Mouse (Mus musculus): ENCODE measurements at regions not wholly inside any gene's neighbourhood (a gene's known extent, or its start where the extent isn't known, plus 50 kb on each side); places are given as distances from the start of the nearest gene placed in this dataset.

DNA sequence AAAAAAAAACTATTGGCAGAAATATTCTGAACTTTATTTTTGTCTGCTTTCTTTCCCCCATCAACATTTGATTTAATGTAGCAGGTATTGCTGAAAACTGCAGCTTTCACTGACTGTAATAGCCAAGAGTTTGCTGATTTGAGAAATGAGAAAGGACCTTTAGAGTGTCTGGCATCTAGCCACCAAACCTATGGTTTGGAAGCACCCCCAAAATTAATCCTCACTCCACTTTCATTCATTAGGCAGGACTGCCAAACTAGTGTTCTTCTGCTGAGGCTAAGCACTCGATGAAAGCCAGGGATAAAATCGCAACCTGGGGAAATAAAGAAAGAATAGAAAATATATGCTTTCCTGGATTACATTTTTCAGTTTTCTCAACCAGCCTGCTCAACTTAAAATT is 320.4 kb downstream of the Atp6ap1l start:
- ATAC-seq (ENCODE audit: extremely low read depth, insufficient number of reproducible peaks, low FRiP score, poor library complexity, severe bottlenecking) = no peak

DNA sequence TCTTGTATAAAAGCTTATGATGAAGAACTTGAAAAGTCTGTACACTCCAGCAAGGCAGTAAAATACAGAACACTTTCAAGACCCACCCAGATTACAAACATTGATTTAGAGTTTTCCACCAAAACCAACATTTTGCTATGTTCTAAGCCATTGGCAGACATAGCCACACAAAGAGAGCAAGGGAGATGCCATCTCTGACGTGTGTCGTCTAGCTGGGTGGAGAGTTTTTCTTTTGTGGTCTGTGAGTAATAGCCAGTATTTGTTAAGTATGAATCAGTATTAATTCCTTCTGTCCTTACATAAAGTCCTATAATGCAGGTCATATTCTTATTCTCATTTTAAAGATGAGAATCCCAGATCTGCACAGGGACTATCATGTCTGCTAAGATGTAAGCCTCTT is 329.8 kb downstream of the Atp6ap1l start:
- ATAC-seq (ENCODE audit: extremely low read depth, insufficient number of reproducible peaks, low FRiP score, poor library complexity, severe bottlenecking) = no peak

DNA sequence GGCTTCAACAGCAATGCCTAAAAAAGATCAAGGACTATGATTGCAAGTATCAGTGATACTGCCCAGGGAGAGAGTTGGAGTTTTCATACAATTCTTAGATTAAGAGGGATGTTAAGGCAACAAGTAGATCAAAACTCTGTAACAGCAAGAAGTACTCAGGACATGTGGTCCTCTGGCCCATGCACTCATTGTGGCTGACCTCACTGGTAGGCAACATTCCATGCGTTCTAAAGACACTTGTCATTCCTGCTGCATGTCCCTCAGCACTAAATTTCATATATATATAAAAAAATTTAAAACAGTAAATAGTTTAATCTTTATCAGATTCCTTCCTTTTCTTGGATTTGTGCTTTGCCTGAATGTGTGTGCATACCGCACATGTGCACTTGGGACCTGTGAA is 332.6 kb downstream of the Atp6ap1l start:
- no peak for ATAC-seq (ENCODE audit: extremely low read depth, insufficient number of reproducible peaks, low FRiP score, poor library complexity, severe bottlenecking)

DNA sequence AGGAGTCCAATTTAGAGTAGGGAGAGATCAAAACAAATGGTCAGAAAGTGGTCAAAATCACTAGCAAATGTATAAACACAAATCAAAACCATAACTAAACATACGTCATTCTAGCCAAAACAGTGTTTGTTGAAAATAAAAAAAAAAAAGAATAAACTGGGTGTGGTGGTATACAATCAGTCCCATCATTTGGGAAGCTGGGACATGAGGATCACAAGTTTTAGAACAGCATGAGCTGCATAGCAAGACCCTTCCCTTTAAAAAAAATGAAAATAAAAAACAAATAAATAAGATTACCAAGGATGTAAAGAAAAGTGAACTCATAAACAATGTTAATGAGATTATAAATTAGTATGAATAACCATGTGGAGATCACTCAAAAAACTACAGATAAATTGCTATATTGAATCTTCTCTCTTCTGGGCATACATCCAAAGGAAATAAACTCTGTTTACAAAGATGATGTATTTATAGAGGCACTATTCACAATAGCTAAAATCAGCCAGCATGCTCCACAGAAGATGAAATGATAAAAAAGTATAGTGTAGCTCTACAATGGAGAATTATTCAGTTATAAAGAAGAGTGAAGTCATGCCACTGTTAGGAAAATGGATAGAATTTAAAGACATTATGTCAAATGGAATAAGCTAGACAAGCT is 341.8 kb downstream of the Atp6ap1l start:
- no peak for ATAC-seq (ENCODE audit: extremely low read depth, insufficient number of reproducible peaks, low FRiP score, poor library complexity, severe bottlenecking)

DNA sequence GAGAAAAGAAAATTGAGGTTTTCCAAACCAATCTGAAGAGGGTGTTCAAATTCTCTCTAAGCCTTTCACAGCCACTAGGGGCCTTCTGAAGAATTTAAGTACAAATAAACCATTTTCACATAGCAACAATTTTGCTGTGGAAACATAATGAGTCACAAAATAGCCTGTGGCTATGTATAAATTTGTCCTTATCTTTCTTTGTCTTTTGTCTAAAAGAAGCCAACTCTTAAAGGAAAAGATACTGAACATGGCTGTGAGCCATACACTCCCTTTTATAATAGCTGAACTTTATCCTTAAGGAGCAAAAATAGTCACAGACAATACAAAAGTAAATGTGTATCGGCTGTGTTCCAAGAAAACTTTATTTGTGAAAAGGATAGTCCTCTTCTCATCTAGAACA is 345.1 kb downstream of the Atp6ap1l start:
- ATAC-seq (ENCODE audit: extremely low read depth, insufficient number of reproducible peaks, low FRiP score, poor library complexity, severe bottlenecking) = no peak

DNA sequence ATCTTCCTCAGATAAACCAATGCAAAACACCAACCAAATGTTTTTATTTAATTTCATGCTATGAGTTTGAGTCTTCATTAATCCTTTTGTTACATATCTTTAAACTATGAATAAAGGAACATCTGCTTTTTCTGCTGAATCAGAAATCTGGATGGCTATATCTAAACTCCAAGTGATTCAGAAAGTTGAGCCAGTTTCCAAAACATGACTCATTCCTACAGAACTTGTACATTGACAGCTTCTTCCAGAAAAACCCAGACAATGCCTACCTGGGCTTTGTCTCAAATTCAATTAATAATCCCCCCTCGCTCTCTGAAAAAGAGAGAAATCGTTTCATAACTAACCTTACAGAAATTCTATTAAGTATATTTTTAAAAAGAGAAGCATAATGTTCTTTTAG is 345.7 kb downstream of the Atp6ap1l start:
- no peak for ATAC-seq (ENCODE audit: extremely low read depth, insufficient number of reproducible peaks, low FRiP score, poor library complexity, severe bottlenecking)

DNA sequence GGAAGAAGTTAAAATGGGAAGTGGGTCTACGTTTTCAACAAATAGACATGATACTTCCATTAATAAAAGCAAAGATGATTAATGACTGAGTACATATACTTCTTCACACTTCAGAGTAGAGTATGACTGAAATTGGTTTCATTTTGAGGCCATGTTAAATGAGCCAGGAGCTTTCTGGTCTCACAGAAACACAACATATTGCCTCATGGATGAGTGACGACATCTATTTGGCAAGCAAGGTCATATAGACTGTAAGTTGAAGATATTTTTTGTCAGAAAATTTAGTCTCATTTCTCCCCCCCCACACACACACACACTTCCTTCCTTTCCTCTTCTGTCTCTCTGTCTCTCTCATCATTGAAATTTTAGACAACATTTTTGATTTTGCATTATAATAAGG is 354.0 kb downstream of the Atp6ap1l start:
- ATAC-seq (ENCODE audit: extremely low read depth, insufficient number of reproducible peaks, low FRiP score, poor library complexity, severe bottlenecking) = no peak

DNA sequence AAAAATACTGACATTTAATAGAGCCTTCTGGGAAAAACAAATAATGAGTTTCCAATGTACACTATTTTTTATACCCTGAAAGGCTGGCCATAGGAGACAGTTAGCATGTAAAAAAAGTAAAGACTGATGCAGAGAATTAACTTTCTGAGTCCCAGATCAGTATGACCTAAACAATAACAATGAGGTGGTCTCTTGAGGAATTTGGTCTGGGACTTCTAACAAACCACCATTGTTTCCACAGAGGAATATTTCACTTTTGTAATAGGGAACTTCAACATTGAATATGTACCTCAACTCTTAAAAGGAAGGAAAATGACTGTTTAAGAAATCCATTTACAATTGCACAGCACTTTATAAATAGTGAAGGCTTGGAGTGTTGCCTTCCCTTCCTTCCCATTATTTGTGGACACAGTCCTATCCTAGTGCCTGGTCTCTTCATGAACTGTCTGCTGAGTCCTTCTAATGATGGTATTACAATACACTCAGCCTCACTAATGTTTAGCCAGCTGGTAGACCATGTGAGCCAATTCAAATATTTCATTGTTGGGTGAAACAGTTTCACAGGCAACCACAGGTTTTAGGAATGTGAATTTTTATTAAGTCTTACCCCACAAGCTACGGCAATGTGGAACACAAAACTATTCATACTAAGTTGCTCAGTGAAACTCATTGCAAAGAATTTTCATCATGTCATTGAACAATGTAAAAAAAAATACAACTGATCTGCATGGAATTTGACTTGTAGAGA is 358.7 kb downstream of the Atp6ap1l start:
- ATAC-seq (ENCODE audit: extremely low read depth, insufficient number of reproducible peaks, low FRiP score, poor library complexity, severe bottlenecking) = no peak

DNA sequence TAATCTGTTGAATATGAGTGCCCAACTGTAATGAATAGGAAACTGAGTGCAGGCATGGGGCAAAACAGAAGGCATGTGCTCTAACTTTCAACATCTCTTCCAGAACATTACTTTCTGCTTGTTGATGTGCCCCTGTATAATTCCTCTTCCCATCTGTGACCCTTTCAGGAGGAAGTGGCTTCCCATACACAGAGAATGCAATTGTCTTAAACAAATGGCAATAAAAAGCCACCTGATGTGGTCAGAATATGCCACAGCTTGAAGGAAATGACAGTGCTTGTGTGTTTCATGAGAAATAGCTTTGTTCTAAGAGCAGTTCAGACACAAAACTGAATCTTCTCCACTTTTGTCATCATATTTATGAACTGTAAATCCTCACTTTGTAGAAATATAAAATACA is 359.3 kb downstream of the Atp6ap1l start:
- no peak for ATAC-seq (ENCODE audit: extremely low read depth, insufficient number of reproducible peaks, low FRiP score, poor library complexity, severe bottlenecking)

DNA sequence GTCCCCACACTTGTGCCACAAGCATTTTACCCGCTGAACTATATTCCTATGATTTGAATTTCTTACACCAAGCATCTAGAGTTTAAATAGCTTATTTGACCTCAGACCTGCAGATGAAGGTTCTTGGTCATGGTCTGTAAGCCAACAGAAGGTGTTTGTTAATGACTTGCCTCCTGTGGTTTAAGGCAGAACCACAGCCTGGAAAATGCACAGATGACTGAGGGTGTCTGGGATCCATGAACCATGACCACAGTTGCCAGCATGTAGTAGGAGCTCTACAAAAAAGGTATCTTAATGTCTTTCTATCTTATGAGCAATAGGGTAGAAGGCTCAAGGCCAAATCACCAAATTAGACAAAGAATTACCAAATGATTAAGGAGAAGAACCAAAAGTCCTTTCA is 367.6 kb downstream of the Atp6ap1l start:
- no peak for ATAC-seq (ENCODE audit: extremely low read depth, insufficient number of reproducible peaks, low FRiP score, poor library complexity, severe bottlenecking)

DNA sequence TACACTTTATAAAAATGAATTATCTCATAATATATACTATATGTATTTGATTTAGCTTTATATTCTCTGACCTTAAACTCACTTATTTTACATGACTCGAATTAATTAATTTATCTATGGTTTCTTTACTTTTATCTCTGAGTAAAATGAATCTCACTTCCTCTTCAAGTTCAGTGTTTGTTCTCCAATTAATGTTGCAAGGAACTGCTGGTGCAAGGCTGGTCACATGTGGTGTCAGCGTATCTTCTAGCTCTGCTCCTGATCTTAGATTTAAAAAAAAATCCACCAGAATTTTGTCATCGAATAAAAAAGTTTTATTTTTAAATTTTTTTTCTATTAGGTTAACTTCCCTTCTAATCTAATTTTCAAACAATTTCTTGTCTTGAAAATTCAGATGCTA is 378.2 kb downstream of the Atp6ap1l start:
- no peak for ATAC-seq (ENCODE audit: extremely low read depth, insufficient number of reproducible peaks, low FRiP score, poor library complexity, severe bottlenecking)

DNA sequence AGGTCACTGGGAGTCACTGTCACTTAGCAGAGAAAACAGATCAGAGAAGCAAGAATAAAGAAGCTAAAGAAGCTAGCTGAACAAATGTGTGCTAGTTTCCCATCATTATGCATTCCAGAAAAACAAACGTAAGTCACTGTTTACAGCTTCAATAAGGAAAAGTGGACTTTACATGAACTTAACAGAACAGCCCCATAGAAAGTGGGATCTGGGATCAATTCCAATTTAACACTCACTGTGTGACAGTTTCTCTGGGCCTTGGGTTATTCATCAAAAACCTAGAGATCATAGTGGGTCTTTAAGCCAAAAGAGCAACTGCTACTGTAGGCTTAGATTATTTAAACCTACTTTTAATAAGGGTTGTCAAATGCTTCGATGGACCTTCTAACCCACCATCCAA is 379.4 kb downstream of the Atp6ap1l start:
- ATAC-seq (ENCODE audit: extremely low read depth, insufficient number of reproducible peaks, low FRiP score, poor library complexity, severe bottlenecking) = no peak

DNA sequence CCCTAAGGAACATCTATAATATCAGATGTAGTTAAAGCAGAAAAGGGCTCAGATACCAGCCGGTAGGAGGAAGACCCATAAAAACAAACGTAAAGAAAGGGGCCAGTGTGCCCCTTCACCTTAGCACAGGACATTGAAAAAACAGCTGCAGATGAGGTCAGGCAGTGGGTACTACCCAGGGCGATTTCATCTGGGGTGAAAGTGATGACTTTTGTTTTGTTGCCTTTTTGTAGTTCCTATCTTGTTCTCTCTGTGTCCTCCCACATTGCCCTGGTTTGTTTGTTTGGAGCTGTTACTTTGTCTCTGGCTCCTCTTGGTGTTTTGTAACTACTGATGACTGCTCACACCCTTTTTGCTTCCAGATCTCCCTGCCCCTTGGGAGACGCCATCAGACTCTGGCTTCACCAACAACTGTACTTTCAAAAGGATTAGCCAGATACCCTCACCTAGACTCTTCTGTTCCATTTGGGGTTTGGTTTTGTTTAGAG is 383.4 kb downstream of the Atp6ap1l start:
- ATAC-seq (ENCODE audit: extremely low read depth, insufficient number of reproducible peaks, low FRiP score, poor library complexity, severe bottlenecking) = no peak

DNA sequence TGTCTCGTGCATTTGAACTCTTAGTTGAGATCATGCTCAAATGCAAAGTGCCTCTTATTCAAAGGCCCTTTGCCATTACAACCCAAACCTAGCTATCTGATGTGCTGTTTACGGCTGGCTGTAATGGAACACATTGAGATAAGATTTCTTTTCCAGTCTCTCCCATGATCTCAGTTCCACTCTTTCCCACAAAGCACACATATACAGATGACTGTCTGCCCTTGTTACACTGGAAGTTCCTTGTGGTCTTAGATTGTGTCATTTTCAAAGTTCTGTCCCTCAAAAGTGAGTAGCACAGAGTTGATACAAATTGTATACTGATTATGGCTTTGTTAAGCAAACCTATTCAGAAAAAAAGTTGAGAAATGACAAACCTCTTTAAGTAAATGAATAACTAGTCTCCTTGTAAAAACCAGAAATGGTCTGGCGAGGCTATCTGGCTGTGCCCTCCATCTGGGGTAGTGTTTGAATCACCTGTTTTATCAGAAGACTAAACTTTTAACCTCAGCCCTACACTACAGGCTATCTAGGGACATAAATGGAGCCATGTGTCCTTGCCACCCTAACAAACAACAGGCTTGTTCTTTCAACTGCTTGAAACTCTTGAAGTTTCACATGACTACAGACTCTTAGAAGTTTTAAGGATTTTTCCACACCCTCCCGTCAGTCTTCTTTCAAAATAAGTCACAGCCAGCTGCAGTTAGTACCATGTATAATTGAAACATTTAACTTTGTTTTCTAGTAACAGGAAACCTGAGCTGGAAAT is 384.0 kb downstream of the Atp6ap1l start:
- ATAC-seq (ENCODE audit: extremely low read depth, insufficient number of reproducible peaks, low FRiP score, poor library complexity, severe bottlenecking) = no peak

DNA sequence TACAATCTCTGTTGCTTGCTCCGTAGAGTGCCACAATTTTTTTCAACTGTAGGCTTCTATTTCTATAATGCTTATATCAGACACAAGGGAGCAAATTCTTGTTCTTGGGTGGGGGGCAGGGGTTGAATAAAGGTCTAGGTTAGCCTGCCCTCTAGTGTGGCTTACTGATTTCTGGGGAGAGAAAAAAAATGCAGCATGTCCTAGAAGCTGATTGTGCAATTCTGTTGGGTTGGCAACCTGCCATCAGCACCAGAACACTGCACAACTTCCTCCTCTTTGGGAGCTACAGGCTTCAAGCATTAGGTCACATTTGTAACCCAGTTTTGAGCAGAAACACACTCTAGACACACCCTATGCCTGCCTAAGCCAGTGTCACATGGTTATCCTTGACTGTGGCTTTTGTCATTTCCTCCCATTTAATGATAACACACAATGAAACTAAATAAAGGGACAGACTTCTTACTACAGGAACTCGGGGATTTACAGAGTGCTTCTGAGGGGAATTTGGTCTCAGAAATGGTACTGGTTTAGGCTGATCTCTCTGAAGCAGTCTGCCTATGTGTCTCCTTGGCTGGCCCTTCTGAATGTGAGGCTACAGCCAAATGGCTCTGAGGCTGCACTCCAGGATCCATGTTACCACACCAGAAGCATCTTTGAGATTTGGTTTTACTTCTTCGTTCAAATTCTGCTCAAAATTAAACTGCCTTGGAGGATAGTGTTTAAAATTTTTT is 389.2 kb downstream of the Atp6ap1l start:
- ATAC-seq (ENCODE audit: extremely low read depth, insufficient number of reproducible peaks, low FRiP score, poor library complexity, severe bottlenecking) = peak; percentile 44; the same call in 1 of the 2 replicates

DNA sequence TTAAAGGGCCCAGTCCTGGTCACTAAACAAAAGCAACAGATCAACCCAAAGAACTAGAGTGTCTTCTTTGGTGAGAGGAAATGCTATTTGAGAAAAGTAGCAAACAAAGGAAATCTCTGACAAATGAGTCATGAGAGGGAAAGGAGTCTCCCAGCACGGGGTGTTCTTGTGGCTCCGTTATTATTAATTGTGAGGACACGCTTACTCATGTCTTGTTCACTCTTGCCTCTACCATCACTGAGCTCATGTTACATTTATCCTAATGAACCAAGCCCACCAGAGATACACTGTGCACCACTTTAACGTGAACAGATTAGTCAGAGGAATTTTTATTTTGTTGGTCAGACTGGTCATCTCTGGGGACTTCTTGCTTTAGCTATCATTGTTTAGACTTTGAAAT is 391.3 kb downstream of the Atp6ap1l start:
- no peak for ATAC-seq (ENCODE audit: extremely low read depth, insufficient number of reproducible peaks, low FRiP score, poor library complexity, severe bottlenecking)

DNA sequence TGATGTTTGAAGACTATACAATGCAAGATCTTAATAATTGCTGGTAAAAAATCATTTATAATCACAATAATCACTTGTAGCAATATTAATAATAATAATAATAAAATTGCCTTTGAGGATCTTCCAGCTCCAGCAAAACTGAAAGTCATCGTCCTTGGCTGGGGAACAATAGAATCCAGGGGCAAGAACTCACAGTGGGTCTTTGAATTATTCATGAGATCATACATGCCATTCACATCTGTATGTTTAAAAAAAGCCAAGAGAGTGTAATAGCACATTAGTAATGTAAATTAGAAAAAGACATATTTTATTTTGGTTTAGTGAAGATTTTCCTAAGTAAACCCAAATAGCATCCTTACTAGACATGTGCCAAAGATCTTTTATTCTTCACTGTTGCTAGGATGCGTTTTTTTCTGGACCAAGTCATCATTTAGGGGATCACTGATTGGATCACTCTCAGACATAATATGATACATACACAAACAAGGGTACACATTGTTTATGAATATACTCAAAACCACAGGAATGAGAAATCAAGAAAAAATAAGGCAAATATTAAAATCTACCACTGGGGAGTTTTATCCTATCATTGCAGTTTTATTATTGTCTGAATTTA is 392.3 kb downstream of the Atp6ap1l start:
- no peak for ATAC-seq (ENCODE audit: extremely low read depth, insufficient number of reproducible peaks, low FRiP score, poor library complexity, severe bottlenecking)

DNA sequence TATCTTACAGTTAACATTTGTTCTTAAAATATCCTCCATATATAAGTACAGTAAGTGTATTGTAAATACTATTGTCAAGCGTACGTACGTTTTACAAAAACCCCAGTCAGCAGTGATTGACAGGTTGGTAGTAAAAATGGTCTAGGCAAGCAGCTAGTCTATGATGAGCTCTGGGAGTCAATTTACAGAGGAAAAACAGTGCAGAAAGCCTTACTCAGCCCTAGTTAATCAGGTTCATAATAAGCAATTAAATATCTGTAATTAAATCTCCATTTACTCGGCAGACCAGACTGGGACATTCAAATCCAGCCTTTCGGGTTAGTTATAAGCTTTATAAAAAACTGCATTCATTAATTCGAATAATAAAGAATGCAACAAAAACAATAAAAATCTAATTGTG is 394.7 kb downstream of the Atp6ap1l start:
- ATAC-seq (ENCODE audit: extremely low read depth, insufficient number of reproducible peaks, low FRiP score, poor library complexity, severe bottlenecking) = no peak

DNA sequence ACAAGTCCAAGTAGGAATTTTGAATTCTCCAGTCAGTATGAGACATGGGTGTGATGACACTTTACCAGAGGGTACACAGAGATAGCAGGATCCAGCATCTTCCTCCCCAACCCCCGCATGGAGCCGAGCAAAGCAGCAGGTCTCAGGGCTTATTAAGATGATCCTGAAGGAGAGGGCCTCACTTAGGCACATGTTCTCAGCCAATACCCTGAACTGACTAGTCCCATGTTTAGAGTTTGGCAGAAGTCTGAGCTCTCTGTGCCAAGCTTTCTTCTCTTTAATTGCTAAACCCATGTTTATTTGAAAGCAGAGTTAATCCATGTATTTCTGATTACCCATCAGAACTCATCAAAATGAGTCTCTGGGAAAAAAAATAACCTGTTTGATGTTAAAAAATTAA is 402.0 kb downstream of the Atp6ap1l start:
- no peak for ATAC-seq (ENCODE audit: extremely low read depth, insufficient number of reproducible peaks, low FRiP score, poor library complexity, severe bottlenecking)
